Mouse (Mus musculus) midbrain, embryonic 13.5 days (tissue): ENCODE measurements around the gene BC052040. TPM values are rescaled to one million over a fixed set of nuclear protein-coding genes. Genes with fewer than 3 reads are reported as not detected.

Experiments
- ATAC-seq: fragments of 200-750 bp; cut with Nextera tagmentation; 2 replicates; pipeline ENCODE4 v1.8.0; 2017; ENCODE audit warnings: mild to moderate bottlenecking, moderate TSS enrichment, moderate library complexity
- H3K27ac ChIP-seq: fragments of 300-500 bp; sonication (generic); 2 replicates; pipeline ENCODE4 v1.5.1; 2015; ENCODE audit warnings: inconsistent platforms, mild to moderate bottlenecking, moderate library complexity
- H3K27me3 ChIP-seq: fragments of 300-500 bp; sonication (generic); 2 replicates; pipeline ENCODE4 v1.6.1; 2015; ENCODE audit warnings: mild to moderate bottlenecking, inconsistent platforms
- H3K36me3 ChIP-seq: fragments of 300-500 bp; sonication (generic); 2 replicates; pipeline ENCODE4 v1.6.1; 2015; ENCODE audit warnings: mild to moderate bottlenecking, inconsistent platforms
- H3K4me1 ChIP-seq: fragments of 300-500 bp; sonication (generic); replicated peaks from 2 replicates; pipeline ENCODE4 v1.6.1; 2015; ENCODE audit warnings: inconsistent platforms
- H3K4me2 ChIP-seq: fragments of 300-500 bp; sonication (generic); replicated peaks from 2 replicates; pipeline ENCODE4 v1.6.1; 2015; ENCODE audit warnings: moderate library complexity, mild to moderate bottlenecking, inconsistent platforms
- H3K4me3 ChIP-seq: fragments of 300-500 bp; sonication (generic); replicated peaks from 2 replicates; pipeline ENCODE4 v1.5.1; 2015; ENCODE audit warnings: mild to moderate bottlenecking, inconsistent platforms
- H3K9ac ChIP-seq: fragments of 300-500 bp; sonication (generic); replicated peaks from 2 replicates; pipeline ENCODE4 v1.6.1; 2015; ENCODE audit warnings: mild to moderate bottlenecking, inconsistent platforms
- H3K9me3 ChIP-seq: fragments of 300-500 bp; sonication (generic); 2 replicates; pipeline ENCODE4 v1.6.1; 2016; ENCODE audit warnings: mild to moderate bottlenecking, inconsistent platforms
- WGBS: fragments of 180-500 bp; shearing (Covaris S2); methylation state at CpG from one replicate; pipeline ENCODE4 v1.1.7; 2015; 5-methylcytosine and 5-hydroxymethylcytosine counted together
- polyA plus RNA-seq: library from polyadenylated mRNA; unstranded; fragments of >200 nt; fragmentation: Nextera tagmentation; extraction: Ambion mirVana; gene quantifications from 2 replicates; pipeline ENCODE4 v1.2.1, GENCODE M21; 2015

BC052040 gene
- 14.8 and 15.4 TPM in 2 replicates for polyA plus RNA-seq

- H3K4me3 ChIP-seq, result peak within 1 kb of the TSS; percentile 68
- no peaks in the 10 kb centered on the region for H3K36me3 ChIP-seq
- H3K27ac ChIP-seq, result 0 out of 2 replicates have a peak within 1 kb of the TSS, but pooled peaks have one; percentile 19
- no peaks in the 10 kb centered on the region for H3K27me3 ChIP-seq
- H3K9ac ChIP-seq, result peak within 1 kb of the TSS; percentile 67
- peak; percentile 99 for ATAC-seq
- no peaks in the 10 kb centered on the region for H3K9me3 ChIP-seq
- peaks cover 20% of the 10 kb centered on the region for H3K4me1 ChIP-seq
- H3K4me2 ChIP-seq, result peak within 1 kb of the TSS; percentile 69
- under 1% methylated on average over 41 of the region's 41 CpGs for WGBS
These were observed at the start of gene BC052040 for GRCm38 (mm10) chr2:115581241-115581988. TSS of gene BC052040 (plus strand) at chr2:115581716.

GRCm38 (mm10) chr2:115538009-115538690 is 43.4 kb upstream of the BC052040 start:
- Histone ChIP-seq H3K27ac (no peak overlapping the region), H3K27me3 (no peaks in the 10 kb centered on the region), H3K36me3 (no peaks in the 10 kb centered on the region), H3K9ac (no peak overlapping the region), H3K4me1 (peaks cover 3% of the 10 kb centered on the region; the same call in 1 of the 2 replicates), H3K4me2 (no peak overlapping the region), H3K4me3 (no peak overlapping the region), H3K9me3 (no peaks in the 10 kb centered on the region)
- 64% methylated on average over 13 of the region's 13 CpGs for WGBS
- ATAC-seq, result no peak

DNA sequence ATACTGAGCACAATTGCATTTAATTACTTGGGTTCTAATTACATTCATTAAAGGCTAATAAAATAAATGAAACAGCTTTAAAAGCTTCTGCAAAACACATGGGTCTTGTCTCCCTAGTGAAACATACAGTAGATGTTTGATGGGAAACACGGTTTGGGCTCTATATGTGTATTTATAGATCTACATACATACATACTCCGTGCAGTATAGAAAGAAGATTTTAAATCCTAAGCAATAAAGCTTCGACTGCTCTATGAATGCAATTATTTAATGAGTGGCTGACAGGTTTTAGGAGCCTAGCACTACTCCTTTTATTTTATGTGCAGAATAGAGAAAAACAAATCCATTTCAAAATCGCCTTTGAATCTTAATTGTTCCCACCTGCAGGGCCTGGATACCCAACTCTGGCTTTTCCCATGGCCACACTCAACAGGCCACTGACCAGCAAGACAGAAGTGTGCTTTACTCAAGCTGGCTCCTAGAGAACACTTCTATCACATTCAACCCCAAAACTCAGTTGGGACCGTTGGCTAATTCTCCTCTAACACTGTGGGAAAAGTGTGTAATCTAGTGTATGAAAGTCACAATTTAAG is 42.7 kb upstream of the BC052040 start:
- 77% methylated on average over 5 of the region's 5 CpGs for WGBS
- Histone ChIP-seq H3K4me3 (no peak overlapping the region), H3K9ac (no peak overlapping the region), H3K27ac (no peak overlapping the region), H3K9me3 (no peaks in the 10 kb centered on the region), H3K4me2 (no peak overlapping the region), H3K27me3 (no peaks in the 10 kb centered on the region), H3K36me3 (no peaks in the 10 kb centered on the region), H3K4me1 (peaks cover 3% of the 10 kb centered on the region; the same call in 1 of the 2 replicates)
- no peak for ATAC-seq

GRCm38 (mm10) chr2:115539731-115540130 is 41.8 kb upstream of the BC052040 start:
- H3K4me2 ChIP-seq, result no peak overlapping the region
- H3K4me3 ChIP-seq, result no peak overlapping the region
- H3K9me3 ChIP-seq, result no peaks in the 10 kb centered on the region
- ATAC-seq, result no peak
- WGBS, result 95% methylated on average over 5 of the region's 5 CpGs
- no peak overlapping the region for H3K27ac ChIP-seq
- no peak overlapping the region for H3K9ac ChIP-seq
- H3K4me1 ChIP-seq, result peaks cover 3% of the 10 kb centered on the region; the same call in 1 of the 2 replicates
- H3K27me3 ChIP-seq, result no peaks in the 10 kb centered on the region
- H3K36me3 ChIP-seq, result no peaks in the 10 kb centered on the region

DNA sequence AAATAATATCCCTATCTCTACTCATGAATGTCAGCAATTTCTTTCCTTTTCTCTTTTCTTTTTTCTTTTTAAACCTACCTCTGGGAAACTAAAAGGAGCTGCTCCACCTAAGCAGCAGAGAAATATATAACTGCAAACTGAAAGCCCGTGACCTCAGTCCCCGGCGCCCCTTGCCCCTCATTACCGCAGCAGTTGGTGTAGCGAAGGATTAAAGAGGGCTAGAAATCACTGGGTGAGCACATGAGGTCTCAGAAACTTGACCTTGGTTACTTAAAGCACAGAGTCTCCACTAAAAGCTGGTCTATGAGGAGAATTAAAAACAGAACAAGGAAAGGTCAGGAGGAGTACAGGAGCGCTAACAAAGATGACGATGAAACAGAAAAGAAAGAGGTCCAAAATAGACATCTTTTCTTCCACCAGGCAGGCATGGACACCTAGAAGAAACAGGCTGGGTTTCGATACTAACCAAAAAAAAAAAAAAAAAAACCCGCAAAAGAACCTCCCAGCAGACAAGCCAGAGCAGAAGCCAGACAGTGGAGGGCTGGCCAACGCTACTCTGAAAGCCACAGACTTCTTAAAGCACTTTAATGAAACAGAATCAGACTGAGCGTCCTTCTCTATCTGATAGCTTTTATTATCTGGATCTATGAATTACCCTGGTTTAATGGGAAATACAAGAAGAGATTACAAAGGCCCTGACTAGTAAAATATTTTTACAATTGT is 39.0 kb upstream of the BC052040 start:
- no peaks in the 10 kb centered on the region for H3K9me3 ChIP-seq
- H3K36me3 ChIP-seq, result no peaks in the 10 kb centered on the region
- no peak overlapping the region for H3K27ac ChIP-seq
- ATAC-seq, result no peak
- H3K4me1 ChIP-seq, result peaks cover 3% of the 10 kb centered on the region; the same call in 1 of the 2 replicates
- no peaks in the 10 kb centered on the region for H3K27me3 ChIP-seq
- H3K4me3 ChIP-seq, result no peak overlapping the region
- WGBS, result 74% methylated on average over 11 of the region's 11 CpGs
- H3K9ac ChIP-seq, result no peak overlapping the region
- no peak overlapping the region for H3K4me2 ChIP-seq

- peaks cover 3% of the 10 kb centered on the region; the same call in 1 of the 2 replicates for H3K4me1 ChIP-seq
- ATAC-seq, result no peak
- H3K9me3 ChIP-seq, result no peaks in the 10 kb centered on the region
- no peak overlapping the region for H3K4me2 ChIP-seq
- no peaks in the 10 kb centered on the region for H3K36me3 ChIP-seq
- 89% methylated on average over 4 of the region's 4 CpGs for WGBS
- H3K27me3 ChIP-seq, result no peaks in the 10 kb centered on the region
- no peak overlapping the region for H3K4me3 ChIP-seq
- H3K9ac ChIP-seq, result no peak overlapping the region
- no peak overlapping the region for H3K27ac ChIP-seq
These were observed 38.3 kb upstream of the BC052040 start for GRCm38 (mm10) chr2:115543212-115543611.

DNA sequence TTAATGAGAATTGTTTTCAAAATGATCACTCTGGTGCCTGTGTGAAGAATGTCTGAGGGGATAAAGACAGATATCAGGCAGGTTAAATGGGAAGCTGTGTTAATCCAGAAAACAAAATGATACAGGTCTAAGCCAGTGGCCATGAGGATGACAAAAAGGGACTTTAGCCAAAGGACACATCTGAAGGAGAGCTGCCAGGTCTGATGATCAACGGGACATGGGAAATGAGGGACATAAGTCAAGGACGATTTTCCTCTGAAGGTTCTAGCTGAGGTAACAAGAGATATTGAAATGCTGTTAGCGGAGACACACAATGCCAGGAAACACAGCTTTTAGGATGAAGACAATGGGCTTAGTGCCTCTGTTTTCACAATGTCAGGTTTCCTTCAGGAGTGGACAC is 29.6 kb upstream of the BC052040 start:
- Histone ChIP-seq H3K27ac (no peak overlapping the region), H3K36me3 (no peaks in the 10 kb centered on the region), H3K9me3 (no peaks in the 10 kb centered on the region), H3K4me2 (no peak overlapping the region), H3K4me3 (no peak overlapping the region), H3K9ac (no peak overlapping the region), H3K27me3 (no peaks in the 10 kb centered on the region), H3K4me1 (no peaks in the 10 kb centered on the region)
- 83% methylated on average over 3 of the region's 3 CpGs for WGBS
- no peak for ATAC-seq

DNA sequence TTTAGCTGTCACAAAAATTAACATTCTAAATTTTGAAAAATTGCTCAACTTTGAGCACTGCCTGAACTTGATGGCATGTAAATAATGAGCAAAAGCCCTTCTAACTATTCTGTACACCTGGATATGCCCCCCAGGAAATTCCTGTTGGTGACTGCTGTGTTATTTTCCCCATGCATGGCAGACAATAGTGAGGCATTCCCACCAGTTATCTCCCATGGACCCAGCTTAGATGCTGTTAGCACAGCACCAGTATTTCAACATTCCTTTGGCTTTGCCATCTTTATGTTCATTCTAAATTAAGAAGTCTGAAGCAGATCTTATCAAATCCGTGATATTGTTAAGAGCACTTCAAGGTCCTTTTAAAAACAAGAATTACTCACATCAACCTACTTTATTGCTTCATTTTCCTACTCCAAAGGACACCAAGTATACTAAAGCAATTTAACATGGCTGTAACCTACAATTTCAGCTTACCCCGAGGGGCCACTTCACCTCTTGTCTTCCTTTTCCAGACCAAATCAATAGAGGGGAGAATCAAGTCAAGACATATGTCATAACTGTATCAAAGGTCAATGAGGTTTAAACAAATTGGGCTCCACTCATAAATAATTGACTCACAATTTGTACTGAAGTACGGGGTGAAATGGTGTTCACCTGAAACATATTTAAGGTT is 19.2 kb upstream of the BC052040 start:
- Histone ChIP-seq H3K27me3 (no peaks in the 10 kb centered on the region), H3K4me1 (no peaks in the 10 kb centered on the region), H3K9me3 (no peaks in the 10 kb centered on the region), H3K9ac (no peak overlapping the region), H3K27ac (no peak overlapping the region), H3K4me2 (no peak overlapping the region), H3K36me3 (no peaks in the 10 kb centered on the region), H3K4me3 (no peak overlapping the region)
- no peak for ATAC-seq
- 89% methylated on average over 3 of the region's 3 CpGs for WGBS

GRCm38 (mm10) chr2:115563436-115564093 is 18.0 kb upstream of the BC052040 start:
- Histone ChIP-seq H3K9me3 (no peaks in the 10 kb centered on the region), H3K4me3 (no peak overlapping the region), H3K4me2 (no peak overlapping the region), H3K36me3 (no peaks in the 10 kb centered on the region), H3K4me1 (no peaks in the 10 kb centered on the region), H3K27me3 (no peaks in the 10 kb centered on the region), H3K27ac (no peak overlapping the region), H3K9ac (no peak overlapping the region)
- 87% methylated on average over 6 of the region's 6 CpGs for WGBS
- no peak for ATAC-seq

DNA sequence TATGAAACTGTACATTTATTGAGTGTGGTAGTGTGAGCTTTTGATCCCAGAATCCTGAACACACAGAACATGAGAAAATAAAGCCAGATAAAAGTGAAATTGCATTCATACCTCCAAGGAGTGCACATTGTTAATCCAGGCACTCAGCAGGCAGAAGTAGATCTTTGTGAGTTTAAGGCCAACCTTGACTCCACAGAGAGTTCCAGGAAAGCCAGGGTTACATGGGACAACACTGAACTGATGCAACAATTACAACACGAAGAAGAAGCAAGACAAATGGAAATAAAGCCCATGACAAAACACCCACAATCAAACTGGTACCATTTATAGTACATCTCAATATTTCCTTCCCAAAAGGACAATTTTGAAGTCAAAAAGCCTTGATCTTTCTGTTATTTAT is 9.5 kb upstream of the BC052040 start:
- H3K36me3 ChIP-seq, result no peaks in the 10 kb centered on the region
- no peak overlapping the region for H3K4me2 ChIP-seq
- no peak for ATAC-seq
- no peaks in the 10 kb centered on the region for H3K9me3 ChIP-seq
- no peaks in the 10 kb centered on the region for H3K27me3 ChIP-seq
- H3K4me1 ChIP-seq, result no peaks in the 10 kb centered on the region
- H3K4me3 ChIP-seq, result no peak overlapping the region
- H3K27ac ChIP-seq, result no peak overlapping the region
- H3K9ac ChIP-seq, result no peak overlapping the region
- 79% methylated on average over 1 of the region's 1 CpGs for WGBS

- WGBS, result 59% methylated on average over 5 of the region's 5 CpGs
- H3K4me3 ChIP-seq, result no peak overlapping the region
- no peaks in the 10 kb centered on the region for H3K27me3 ChIP-seq
- H3K27ac ChIP-seq, result no peak overlapping the region
- no peak overlapping the region for H3K9ac ChIP-seq
- no peaks in the 10 kb centered on the region for H3K36me3 ChIP-seq
- H3K4me1 ChIP-seq, result peaks cover 8% of the 10 kb centered on the region; the same call in 1 of the 2 replicates
- H3K9me3 ChIP-seq, result no peaks in the 10 kb centered on the region
- H3K4me2 ChIP-seq, result no peak overlapping the region
- no peak for ATAC-seq
These were observed 6.7 kb upstream of the BC052040 start for GRCm38 (mm10) chr2:115574802-115575201.
